Mouse (Mus musculus) CH12.LX (cell line): ENCODE measurements around the gene Slc26a10. TPM values are rescaled to one million over a fixed set of nuclear protein-coding genes. Genes with fewer than 3 reads are reported as not detected.

ENCODE experiments used
- DNase-seq: peaks from one replicate; pipeline ENCODE4 v3.0.0-alpha.2; 2013; ENCODE audit errors: extremely low read depth
- H3K27ac ChIP-seq: 2 replicates; pipeline ENCODE4 v1.5.1; 2012; ENCODE audit warnings: low read depth, mild to moderate bottlenecking, control low read depth, moderate library complexity; ENCODE audit not compliant: insufficient read depth
- H3K27me3 ChIP-seq: replicated peaks from 2 replicates; pipeline ENCODE3; 2012; ENCODE audit warnings: inconsistent platforms
- H3K36me3 ChIP-seq, 2 experiments: replicated peaks in 1 of 2; 2 replicates each; pipeline versions ENCODE3 to v1.6.1; 2012; ENCODE audit warnings: inconsistent platforms in 1 of 2, low read length in 1 of 2, mild to moderate bottlenecking in 1 of 2, mixed read lengths in 1 of 2, moderate library complexity in 1 of 2; ENCODE audit not compliant: control insufficient read depth in 1 of 2, insufficient read depth in 1 of 2
- H3K4me1 ChIP-seq, 2 experiments: 2 replicates each; pipeline ENCODE4 v1.6.1; 2012; ENCODE audit warnings: inconsistent platforms in 1 of 2, moderate library complexity in 1 of 2; ENCODE audit not compliant: insufficient read depth in 2 of 2, control insufficient read depth in 1 of 2
- H3K4me2 ChIP-seq: 2 replicates; pipeline ENCODE4 v1.6.1; 2012; ENCODE audit warnings: low read depth, mild to moderate bottlenecking, control low read depth; ENCODE audit not compliant: poor library complexity, insufficient read depth, severe bottlenecking
- H3K4me3 ChIP-seq, 3 experiments: fragments of 150-350 bp in 1 of 3; sonication (generic) in 1 of 3; replicated peaks in 1 of 3; 2 replicates each; pipeline versions ENCODE3 to v1.5.1; 2011 to 2012; ENCODE audit warnings: low read depth in 2 of 3, low read length in 2 of 3, mild to moderate bottlenecking in 2 of 3, moderate library complexity in 2 of 3, control low read depth in 1 of 3, improper control_type of control experiment in 1 of 3, inconsistent platforms in 1 of 3, mixed read lengths in 1 of 3; ENCODE audit not compliant: poor library complexity in 1 of 3
- H3K79me2 ChIP-seq: replicated peaks from 2 replicates; pipeline ENCODE4 v1.6.1; 2012; ENCODE audit warnings: mild to moderate bottlenecking, moderate library complexity; ENCODE audit not compliant: control insufficient read depth, poor library complexity, insufficient read depth, severe bottlenecking; ENCODE audit errors: extremely low read depth
- H3K9ac ChIP-seq: 2 replicates; pipeline ENCODE4 v1.6.1; 2012; ENCODE audit warnings: low read depth, mild to moderate bottlenecking, control low read depth, moderate library complexity; ENCODE audit not compliant: insufficient read depth
- H3K9me3 ChIP-seq: replicated peaks from 2 replicates; pipeline ENCODE3; 2012; ENCODE audit warnings: low read length, inconsistent platforms, mixed read lengths
- CHD1 ChIP-seq: IDR thresholded peaks from 2 replicates; pipeline ENCODE4 v1.6.1; 2012; ENCODE audit warnings: low read depth, low read length, improper control_type of control experiment, inconsistent platforms
- E2F4 ChIP-seq: IDR thresholded peaks from 2 replicates; pipeline ENCODE4 v1.6.1; 2011; ENCODE audit warnings: low read depth, low read length, improper control_type of control experiment; ENCODE audit not compliant: insufficient replicate concordance
- EP300 ChIP-seq: IDR thresholded peaks from 2 replicates; pipeline ENCODE4 v1.6.1; 2011; ENCODE audit warnings: low read length, improper control_type of control experiment
- HCFC1 ChIP-seq: IDR thresholded peaks from 2 replicates; pipeline ENCODE4 v1.6.1; 2012; ENCODE audit warnings: low read depth, mild to moderate bottlenecking, inconsistent platforms, low read length, improper control_type of control experiment
- JUN ChIP-seq: IDR thresholded peaks from 2 replicates; pipeline ENCODE4 v1.6.1; 2011; ENCODE audit warnings: low read depth, mild to moderate bottlenecking, low read length, improper control_type of control experiment, moderate library complexity; ENCODE audit not compliant: insufficient read depth
- JUND ChIP-seq: conservative IDR thresholded peaks from 2 replicates; pipeline ENCODE4 v1.6.1; 2011; ENCODE audit warnings: low read depth, low read length, improper control_type of control experiment
- MYC ChIP-seq: IDR thresholded peaks from 2 replicates; pipeline ENCODE4 v1.6.1; 2011; ENCODE audit warnings: low read depth, mild to moderate bottlenecking, improper control_type of control experiment, low read length
- NELFE ChIP-seq: IDR thresholded peaks from 2 replicates; pipeline ENCODE4 v1.6.1; 2011; ENCODE audit warnings: low read depth, low read length, improper control_type of control experiment
- NRF1 ChIP-seq: IDR thresholded peaks from 2 replicates; pipeline ENCODE4 v1.6.1; 2014; ENCODE audit warnings: low read depth, mild to moderate bottlenecking, inconsistent platforms, low read length, improper control_type of control experiment, moderate library complexity
- PAX5 ChIP-seq: IDR thresholded peaks from 2 replicates; pipeline ENCODE4 v1.6.1; 2012; ENCODE audit warnings: low read length, inconsistent platforms, mixed read lengths
- POLR2A ChIP-seq: IDR thresholded peaks from 2 replicates; pipeline ENCODE4 v1.6.1; 2011; ENCODE audit warnings: low read depth, mild to moderate bottlenecking, improper control_type of control experiment, low read length
- SIN3A ChIP-seq: IDR thresholded peaks from 2 replicates; pipeline ENCODE4 v1.6.1; 2012; ENCODE audit warnings: low read length, improper control_type of control experiment, inconsistent platforms
- UBTF ChIP-seq: IDR thresholded peaks from 2 replicates; pipeline ENCODE4 v1.6.1; 2012; ENCODE audit warnings: low read depth, mild to moderate bottlenecking, inconsistent platforms, low read length, improper control_type of control experiment, moderate library complexity
- USF1 ChIP-seq: IDR thresholded peaks from 2 replicates; pipeline ENCODE4 v1.6.1; 2014; ENCODE audit warnings: low read depth, mild to moderate bottlenecking, inconsistent platforms, low read length, improper control_type of control experiment
- USF2 ChIP-seq: conservative IDR thresholded peaks from 2 replicates; pipeline ENCODE4 v1.6.1; 2011; ENCODE audit warnings: low read depth, low read length, improper control_type of control experiment
- ZC3H11A ChIP-seq: IDR thresholded peaks from 2 replicates; pipeline ENCODE4 v1.6.1; 2012; ENCODE audit warnings: low read depth, mild to moderate bottlenecking, inconsistent platforms, low read length, improper control_type of control experiment
- ZKSCAN1 ChIP-seq: IDR thresholded peaks from 2 replicates; pipeline ENCODE4 v1.6.1; 2012; ENCODE audit warnings: low read depth, inconsistent platforms, low read length, improper control_type of control experiment, borderline replicate concordance
- ZMIZ1 ChIP-seq: IDR thresholded peaks from 2 replicates; pipeline ENCODE4 v1.6.1; 2012; ENCODE audit warnings: low read depth, mild to moderate bottlenecking, inconsistent platforms, low read length, improper control_type of control experiment
- ZNF384 ChIP-seq: IDR thresholded peaks from 2 replicates; pipeline ENCODE4 v1.6.1; 2012; ENCODE audit warnings: low read depth, low read length, improper control_type of control experiment, inconsistent platforms
- dilution Hi-C: fragments of 300-500 bp; cut with MboI; formaldehyde crosslinking; loops from 2 replicates; pipeline ENCODE4 v1.14.3; 2020; ENCODE audit warnings: low sequenced_read_pairs; ENCODE audit not compliant: extremely low pct_unique_long_range_greater_than_20kb, extremely low pct_ligation_motif_present
- in situ Hi-C: fragments of 300-500 bp; cut with MboI; formaldehyde crosslinking; loops from 3 replicates; pipeline ENCODE4 v1.14.3; 2019; ENCODE audit warnings: low sequenced_read_pairs, low pct_ligation_motif_present, low pct_unique_long_range_greater_than_20kb, mixed read lengths
- polyA plus RNA-seq: library from polyadenylated mRNA; unstranded; fragments of >175 nt; gene quantifications from 2 replicates; pipeline ENCODE4 v1.2.1, GENCODE M21; 2012; ENCODE audit warnings: low read depth; ENCODE audit not compliant: insufficient read length
- total RNA-seq, 2 experiments: library from RNA; depleted of rRNA; stranded (reverse); fragments of 300-350 nt in 1 of 2; fragments of >200 nt in 1 of 2; gene quantifications; 2 replicates each; pipeline ENCODE4 v1.2.3; 2012 to 2014

Gene Slc26a10
- total and polyA plus RNA-seq, 3 experiments, result 0.05 to 1.7 (median 0.16) TPM

- no peak overlapping the region for H3K4me2 ChIP-seq
- H3K36me3 ChIP-seq, result peaks cover 0 to 39% of the 10 kb centered on the region in 2 experiments
- no peak overlapping the region for H3K27ac ChIP-seq
- H3K4me1 ChIP-seq, result peaks cover 1 to 12% of the 10 kb centered on the region in 2 experiments; a peak in 2 of 4 replicates
- in situ Hi-C loops, result no loop called here
- H3K9ac ChIP-seq, result no peak overlapping the region
- H3K27me3 ChIP-seq, result no peaks in the 10 kb centered on the region
- H3K4me3 ChIP-seq, result no peak overlapping the region
- dilution Hi-C loops, result no loop called here
- peaks cover 7% of the 10 kb centered on the region for H3K9me3 ChIP-seq
- no peaks in the 10 kb centered on the region for H3K79me2 ChIP-seq
- TF ChIP-seq CHD1, result no peak
- no peak for TF ChIP-seq SIN3A
- no peak for TF ChIP-seq JUND
- no peak for TF ChIP-seq USF2
- no peak for DNase-seq
Measured at GRCm38 (mm10) chr10:127185101-127185500, 4.7 kb upstream of the Slc26a10 start.

GRCm38 (mm10) chr10:127183759-127184158, 3.3 kb upstream of the Slc26a10 start:
- Histone ChIP-seq H3K9me3 (peaks cover 7% of the 10 kb centered on the region), H3K4me1 (peaks cover 2 to 6% of the 10 kb centered on the region in 2 experiments; a peak in 1 of 4 replicates), H3K79me2 (no peaks in the 10 kb centered on the region), H3K27me3 (no peaks in the 10 kb centered on the region), H3K27ac (no peak overlapping the region), H3K4me2 (no peak overlapping the region), H3K4me3 (no peak overlapping the region), H3K9ac (no peak overlapping the region), H3K36me3 (peaks cover 0 to 36% of the 10 kb centered on the region in 2 experiments)
- dilution Hi-C loops, result no loop called here
- TF ChIP-seq ZC3H11A (no peak), MYC (no peak), USF1 (no peak), ZMIZ1 (no peak), NELFE (no peak), PAX5 (no peak), EP300 (no peak), UBTF (no peak), NRF1 (no peak), ZNF384 (no peak), CHD1 (no peak), USF2 (no peak), ZKSCAN1 (no peak)
- no peak for DNase-seq
- in situ Hi-C loops, result no loop called here

- no peak for DNase-seq
- dilution Hi-C loops, result no loop called here
- H3K4me2 ChIP-seq, result no peak overlapping the region
- H3K4me1 ChIP-seq, result peaks cover 2 to 7% of the 10 kb centered on the region in 2 experiments; a peak in 2 of 4 replicates
- peaks cover 0 to 36% of the 10 kb centered on the region in 2 experiments for H3K36me3 ChIP-seq
- no peak overlapping the region for H3K9ac ChIP-seq
- H3K4me3 ChIP-seq, result no peak overlapping the region
- peaks cover 7% of the 10 kb centered on the region for H3K9me3 ChIP-seq
- TF ChIP-seq JUN (no peak), HCFC1 (no peak), E2F4 (no peak), MYC (no peak), USF2 (no peak), JUND (no peak), POLR2A (no peak), EP300 (no peak), ZMIZ1 (no peak), PAX5 (no peak), CHD1 (no peak)
- TF ChIP-seq, all 38 proteins: peak for 0
- Histone ChIP-seq H3K79me2 (no peaks in the 10 kb centered on the region), H3K27me3 (no peaks in the 10 kb centered on the region), H3K27ac (no peak overlapping the region)
- in situ Hi-C loops, result no loop called here
Measured at GRCm38 (mm10) chr10:127182624-127183023, 2.2 kb upstream of the Slc26a10 start.
